8 mouse cellular contexts compared by ENCODE assay signal in genomic region chr5:34642932-34643331, GRCm38 (mm10). TPM values are rescaled to one million over a fixed set of nuclear protein-coding genes. Genes with fewer than 3 reads are reported as not detected.
A peak's percentile ranks its signal among the peaks of the same experiment; 100 is the strongest.
DNase-seq lines count a peak whose midpoint lies in the region; ATAC-seq and TF ChIP-seq lines count a peak whose summit lies in the region.

No protein-coding gene starts in this region.

- H3K4me1 ChIP-seq in liver, embryonic 12.5 days = peaks cover 2% of the 10 kb centered on the region
- no peaks in the 10 kb centered on the region for H3K4me1 ChIP-seq in neural tube, embryonic 13.5 days (replicated peaks)

- intact Hi-C loops in gastrocnemius, adult 2 months (cut with DNase I) = no loop called here
- intact Hi-C loops in gastrocnemius, postnatal 14 days (cut with DNase I; ENCODE audit: low total_unique reads) = no loop called here

- H3K27me3 ChIP-seq in liver, embryonic 12.5 days (replicated peaks) = no peaks in the 10 kb centered on the region
- no peaks in the 10 kb centered on the region for H3K27me3 ChIP-seq in neural tube, embryonic 13.5 days

- H3K4me2 ChIP-seq in liver, embryonic 12.5 days = no peak overlapping the region
- H3K4me2 ChIP-seq in neural tube, embryonic 13.5 days = no peak overlapping the region

- peak; percentile 72 for ATAC-seq in liver, embryonic 12.5 days
- ATAC-seq in neural tube, embryonic 13.5 days (ENCODE audit: low read depth) = peak; percentile 57; the same call in 1 of the 2 replicates

- no peak overlapping the region for H3K4me3 ChIP-seq in gastrocnemius, adult 2 months
- no peak overlapping the region for H3K4me3 ChIP-seq in liver, embryonic 12.5 days
- no peak overlapping the region for H3K4me3 ChIP-seq in neural tube, embryonic 13.5 days

- H3K9me3 ChIP-seq in liver, embryonic 12.5 days (replicated peaks) = no peaks in the 10 kb centered on the region
- no peaks in the 10 kb centered on the region for H3K9me3 ChIP-seq in neural tube, embryonic 13.5 days

- 76% methylated on average over 5 of the region's 5 CpGs for WGBS in liver, embryonic 12.5 days (ENCODE audit: insufficient replicate concordance)
- 71% methylated on average over 5 of the region's 5 CpGs for WGBS in neural tube, embryonic 13.5 days

- H3K9ac ChIP-seq in liver, embryonic 12.5 days = no peak overlapping the region
- no peak overlapping the region for H3K9ac ChIP-seq in neural tube, embryonic 13.5 days

- TF ChIP-seq CTCF in gastrocnemius, adult 2 months (IDR thresholded peaks at IDR 0.05) = peak; percentile 68

- peaks cover 95% of the 10 kb centered on the region for H3K36me3 ChIP-seq in liver, embryonic 12.5 days
- peaks cover 92% of the 10 kb centered on the region for H3K36me3 ChIP-seq in neural tube, embryonic 13.5 days

- DNase-seq in gastrocnemius, adult 2 months = no peak
- no peak for DNase-seq in gastrocnemius, postnatal 14 days
- DNase-seq in Muller cell, postnatal 12 days (ENCODE audit: inconsistent ontology term) = peak; percentile 45
- peak; percentile 49 for DNase-seq in fibroblast of lung, adult 2 months (ENCODE audit: low read depth)
- DNase-seq in kidney, adult 9 months = peak; percentile 79
- peak; percentile 37 to 40 for DNase-seq in thymus, postnatal 36 days

- H3K27ac ChIP-seq in gastrocnemius, adult 2 months = no peak overlapping the region
- no peak overlapping the region for H3K27ac ChIP-seq in liver, embryonic 12.5 days
- H3K27ac ChIP-seq in neural tube, embryonic 13.5 days (replicated peaks) = no peak overlapping the region

RNA-seq across cellular contexts. Expression of gene Mfsd10, which starts 5.9 kb away (rescaled TPM):
- 1 to 10 TPM; 4.2 to 6.4 TPM for total RNA-seq in gastrocnemius, adult 2 months (2021)
- 1 to 10 TPM; 6.9 to 9.2 TPM for total RNA-seq in gastrocnemius, postnatal 14 days (2021)
- 66.8 and 77.4 TPM in 2 replicates for polyA plus RNA-seq in liver, embryonic 12.5 days (2016; fragmentation: Nextera tagmentation; extraction: Ambion mirVana)
- polyA plus RNA-seq in neural tube, embryonic 13.5 days (2015; fragmentation: Nextera tagmentation; extraction: Ambion mirVana) = 77.5 and 77.8 TPM in 2 replicates

RNA-seq across cellular contexts. Expression of gene Nop14, which starts 17.0 kb away (rescaled TPM):
- total RNA-seq in gastrocnemius, adult 2 months (2021) = 10 to 100 TPM; 14.6 to 15.2 TPM
- 10 to 100 TPM in 1 of 2 experiments, 1 to 10 TPM in 1; 8.0 to 11.3 TPM for total RNA-seq in gastrocnemius, postnatal 14 days (2021)
- polyA plus RNA-seq in liver, embryonic 12.5 days (2016; fragmentation: Nextera tagmentation; extraction: Ambion mirVana) = 26.4 and 27.9 TPM in 2 replicates
- 21.7 and 22.8 TPM in 2 replicates for polyA plus RNA-seq in neural tube, embryonic 13.5 days (2015; fragmentation: Nextera tagmentation; extraction: Ambion mirVana)

RNA-seq across cellular contexts. Expression of gene Grk4, which starts 17.2 kb away (rescaled TPM):
- 1 to 10 TPM; 1.0 to 4.2 TPM for total RNA-seq in gastrocnemius, adult 2 months (2021)
- under 1 TPM; 0.64 to 0.96 TPM for total RNA-seq in gastrocnemius, postnatal 14 days (2021)
- polyA plus RNA-seq in liver, embryonic 12.5 days (2016; fragmentation: Nextera tagmentation; extraction: Ambion mirVana) = 1.2 and 1.4 TPM in 2 replicates
- polyA plus RNA-seq in neural tube, embryonic 13.5 days (2015; fragmentation: Nextera tagmentation; extraction: Ambion mirVana) = 1.6 and 2.5 TPM in 2 replicates

Comparison
In these comparisons a context has a peak if more than half of its experiments do, and no peak if none do; other contexts are left out.
1. DNase-seq: peak in Muller cell, postnatal 12 days (single experiment), fibroblast of lung, adult 2 months (single experiment), kidney, adult 9 months (single experiment) and thymus, postnatal 36 days (2 of 2); none in gastrocnemius, adult 2 months (single experiment) and gastrocnemius, postnatal 14 days (single experiment).